Mouse (Mus musculus) kidney, embryonic 16.5 days (tissue): ENCODE results near the gene Gprin1. TPM values are rescaled to one million over a fixed set of nuclear protein-coding genes. Genes with fewer than 3 reads are reported as not detected.
A peak's percentile ranks its signal among the peaks of the same experiment; 100 is the strongest.

ENCODE experiments used
- ATAC-seq: fragments of 200-750 bp; cut with Nextera tagmentation; 2 replicates; pipeline ENCODE4 v1.8.0; 2017; ENCODE audit warnings: moderate TSS enrichment; ENCODE audit not compliant: low FRiP score, low TSS enrichment
- H3K27ac ChIP-seq: fragments of 300-500 bp; sonication (generic); 2 replicates; pipeline ENCODE4 v1.5.1; 2014; ENCODE audit warnings: low read length
- H3K27me3 ChIP-seq: fragments of 300-500 bp; sonication (generic); 2 replicates; pipeline ENCODE4 v1.6.1; 2014; ENCODE audit warnings: low read length, control low read depth, mixed read lengths; ENCODE audit not compliant: insufficient read depth
- H3K36me3 ChIP-seq: fragments of 300-500 bp; sonication (generic); 2 replicates; pipeline ENCODE4 v1.6.1; 2014; ENCODE audit warnings: low read length, control low read depth, mixed read lengths; ENCODE audit not compliant: insufficient read depth
- H3K4me1 ChIP-seq: fragments of 300-500 bp; sonication (generic); 2 replicates; pipeline ENCODE4 v1.6.1; 2014; ENCODE audit warnings: low read length, control low read depth, mixed read lengths; ENCODE audit not compliant: insufficient read depth
- H3K4me2 ChIP-seq: fragments of 300-500 bp; sonication (generic); replicated peaks from 2 replicates; pipeline ENCODE4 v1.6.1; 2014; ENCODE audit warnings: low read depth, low read length
- H3K4me3 ChIP-seq: fragments of 300-500 bp; sonication (generic); 2 replicates; pipeline ENCODE4 v1.5.1; 2014; ENCODE audit warnings: mild to moderate bottlenecking, low read length
- H3K9ac ChIP-seq: fragments of 300-500 bp; sonication (generic); replicated peaks from 2 replicates; pipeline ENCODE4 v1.6.1; 2014; ENCODE audit warnings: low read length
- H3K9me3 ChIP-seq: fragments of 300-500 bp; sonication (generic); 2 replicates; pipeline ENCODE4 v1.6.1; 2016; ENCODE audit warnings: low read length, control low read depth
- WGBS: fragments of 180-500 bp; shearing (Covaris S2); extraction: QIAGEN DNeasy Blood & Tissue Kit; methylation state at CpG from one replicate; pipeline ENCODE4 v1.1.7; 2014; 5-methylcytosine and 5-hydroxymethylcytosine counted together
- polyA plus RNA-seq: library from polyadenylated mRNA; unstranded; fragments of >200 nt; fragmentation: Nextera tagmentation; extraction: Ambion mirVana; gene quantifications from 2 replicates; pipeline ENCODE4 v1.2.1, GENCODE M21; 2015

The Gprin1 gene
- polyA plus RNA-seq, 1 experiment from 2014 or later: 0.06 TPM

DNA sequence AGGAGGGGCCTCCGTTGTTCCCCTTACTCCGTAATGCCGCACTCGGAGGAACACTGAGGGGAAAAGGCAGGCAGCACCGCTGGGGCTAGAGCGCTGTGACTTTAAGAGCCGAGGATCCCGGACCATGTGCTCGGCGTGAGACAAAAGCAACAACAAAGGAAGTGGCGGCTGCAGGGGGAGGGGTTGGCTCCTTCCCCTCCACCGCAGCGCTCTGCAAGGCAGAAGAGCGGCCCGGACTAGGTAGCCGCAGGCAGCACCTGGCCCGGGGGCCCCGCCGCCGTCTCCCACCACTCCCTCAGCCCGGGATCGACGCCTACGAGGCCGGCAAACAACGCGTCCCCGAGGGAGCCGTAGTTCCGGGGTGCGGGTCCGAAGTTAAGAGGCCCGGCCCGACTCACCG, 62.6 kb downstream of the Gprin1 start:
- ATAC-seq: peak; percentile 73
- H3K36me3 ChIP-seq: peaks cover 22% of the 10 kb centered on the region
- H3K4me1 ChIP-seq: peaks cover 38% of the 10 kb centered on the region
- WGBS: under 1% methylated on average over 35 of the region's 35 CpGs
- H3K27me3 ChIP-seq: no peaks in the 10 kb centered on the region
- H3K4me2 ChIP-seq: peak overlapping the region; percentile 67
- H3K27ac ChIP-seq: peak overlapping the region; percentile 99
- no peaks in the 10 kb centered on the region for H3K9me3 ChIP-seq
- H3K4me3 ChIP-seq: peak overlapping the region; percentile 99
- peak overlapping the region; percentile 97 for H3K9ac ChIP-seq

Other genes with a start within 250 kb of the Gprin1 start
- gene Simc1, start 246.1 kb downstream of the Gprin1 start, polyA plus RNA-seq: 11.0 and 14.2 TPM in 2 replicates
- 202 and 205 TPM in 2 replicates for gene 4833439L19Rik, start 184.4 kb downstream of the Gprin1 start, polyA plus RNA-seq
- 31.8 and 37.8 TPM in 2 replicates for gene Arl10, start 174.9 kb downstream of the Gprin1 start, polyA plus RNA-seq
- 97.6 and 106 TPM in 2 replicates for gene Nop16, start 159.8 kb downstream of the Gprin1 start, polyA plus RNA-seq
- gene Higd2a, start 159.7 kb downstream of the Gprin1 start, polyA plus RNA-seq: 203 and 208 TPM in 2 replicates
- 45.2 and 47.1 TPM in 2 replicates for gene Cltb, start 138.5 kb downstream of the Gprin1 start, polyA plus RNA-seq
- 76.0 and 83.6 TPM in 2 replicates for gene Faf2, start 128.1 kb downstream of the Gprin1 start, polyA plus RNA-seq
- gene Rnf44, start 56.0 kb downstream of the Gprin1 start, polyA plus RNA-seq: 71.3 and 77.5 TPM in 2 replicates
- gene Cdhr2, start 48.4 kb downstream of the Gprin1 start, polyA plus RNA-seq: 8.6 TPM in 2 replicates
- gene Sncb, start 16.7 kb upstream of the Gprin1 start, polyA plus RNA-seq: not detected in 2 replicates
- not detected in 2 replicates for gene Eif4e1b, start 34.1 kb upstream of the Gprin1 start, polyA plus RNA-seq
- gene Tspan17, start 39.5 kb upstream of the Gprin1 start, polyA plus RNA-seq: 12.6 and 14.3 TPM in 2 replicates
- gene Unc5a, start 199.5 kb upstream of the Gprin1 start, polyA plus RNA-seq: 2.6 and 2.7 TPM in 2 replicates